Mouse (Mus musculus) forebrain, embryonic 16.5 days (tissue): Measurements from ENCODE around the gene Fam120a. TPM values are rescaled to one million over a fixed set of nuclear protein-coding genes. Genes with fewer than 3 reads are reported as not detected.

ENCODE experiments used
- ATAC-seq: fragments of 200-750 bp; cut with Nextera tagmentation; 2 replicates; pipeline ENCODE4 v1.8.0; 2017; ENCODE audit warnings: mild to moderate bottlenecking, moderate library complexity
- H3K27ac ChIP-seq: fragments of 300-500 bp; sonication (generic); 2 replicates; pipeline ENCODE4 v1.5.1; 2014; ENCODE audit warnings: low read length, control low read depth
- H3K27me3 ChIP-seq: fragments of 300-500 bp; sonication (generic); replicated peaks from 2 replicates; pipeline ENCODE4 v1.6.1; 2014; ENCODE audit warnings: low read length; ENCODE audit not compliant: control insufficient read depth, insufficient read depth
- H3K36me3 ChIP-seq: fragments of 300-500 bp; sonication (generic); 2 replicates; pipeline ENCODE4 v1.6.1; 2014; ENCODE audit not compliant: control insufficient read depth, insufficient read depth
- H3K4me1 ChIP-seq: fragments of 300-500 bp; sonication (generic); replicated peaks from 2 replicates; pipeline ENCODE4 v1.6.1; 2014; ENCODE audit warnings: low read length; ENCODE audit not compliant: control insufficient read depth, insufficient read depth
- H3K4me2 ChIP-seq: fragments of 300-500 bp; sonication (generic); 2 replicates; pipeline ENCODE4 v1.6.1; 2014; ENCODE audit warnings: mild to moderate bottlenecking, low read length, control low read depth
- H3K4me3 ChIP-seq: fragments of 300-500 bp; sonication (generic); replicated peaks from 2 replicates; pipeline ENCODE4 v1.5.1; 2014; ENCODE audit warnings: mild to moderate bottlenecking, low read length, control low read depth
- H3K9ac ChIP-seq: fragments of 300-500 bp; sonication (generic); replicated peaks from 2 replicates; pipeline ENCODE4 v1.6.1; 2014; ENCODE audit warnings: low read depth, low read length, control low read depth
- H3K9me3 ChIP-seq: fragments of 300-500 bp; sonication (generic); 2 replicates; pipeline ENCODE4 v1.6.1; 2016; ENCODE audit warnings: low read length; ENCODE audit not compliant: control insufficient read depth
- WGBS: fragments of 180-500 bp; shearing (Covaris S2); extraction: QIAGEN DNeasy Blood & Tissue Kit; methylation state at CpG from one replicate; pipeline ENCODE4 v1.1.7; 2014; 5-methylcytosine and 5-hydroxymethylcytosine counted together
- polyA plus RNA-seq: library from polyadenylated mRNA; unstranded; fragments of >200 nt; fragmentation: Nextera tagmentation; extraction: Ambion mirVana; gene quantifications from 2 replicates; pipeline ENCODE4 v1.2.1, GENCODE M21; 2015

Fam120a gene
- polyA plus RNA-seq, 1 experiment from 2014 or later: 13.7 TPM

DNA sequence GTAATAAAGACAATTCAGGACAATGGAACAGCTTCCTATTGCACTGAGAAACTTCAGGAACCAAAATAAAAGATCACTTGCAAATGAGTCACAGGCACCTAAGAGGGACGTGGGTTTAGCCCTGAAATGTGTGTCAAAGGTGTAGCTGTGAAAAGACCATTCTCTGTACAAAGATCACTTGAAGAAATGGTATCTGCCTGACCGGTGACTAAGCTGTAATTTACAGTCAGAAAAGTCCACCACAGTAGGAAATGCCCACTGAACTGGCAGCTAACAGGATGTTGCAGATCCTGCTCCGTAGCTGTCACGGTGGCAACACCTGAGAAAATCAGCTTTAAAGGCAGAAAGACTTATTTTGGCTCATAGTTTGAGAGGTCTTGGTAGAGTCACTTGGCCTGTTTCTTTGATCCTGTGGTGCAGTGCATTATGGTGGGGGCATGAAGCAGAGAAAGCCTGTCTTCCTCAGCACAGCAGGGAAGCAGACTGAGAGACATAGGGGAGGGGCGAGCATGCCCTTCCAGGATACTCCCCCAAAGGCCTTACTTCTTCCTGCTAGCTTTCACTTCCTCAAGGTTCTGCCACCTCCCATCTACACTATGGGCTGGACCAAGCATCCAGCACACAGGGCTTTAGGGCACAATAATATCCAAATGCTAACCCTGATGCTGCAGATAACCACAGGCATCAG lies 125.8 kb downstream of the Fam120a start:
- no peaks in the 10 kb centered on the region for H3K27me3 ChIP-seq
- H3K4me1 ChIP-seq: 0 out of 2 replicates have a peak, but pooled peaks cover 2% of the 10 kb centered on the region
- H3K36me3 ChIP-seq: no peaks in the 10 kb centered on the region
- H3K4me3 ChIP-seq: no peak overlapping the region
- H3K4me2 ChIP-seq: no peak overlapping the region
- no peak overlapping the region for H3K9ac ChIP-seq
- H3K9me3 ChIP-seq: no peaks in the 10 kb centered on the region
- no peak overlapping the region for H3K27ac ChIP-seq
- WGBS: 70% methylated on average over 5 of the region's 5 CpGs
- no peak for ATAC-seq

DNA sequence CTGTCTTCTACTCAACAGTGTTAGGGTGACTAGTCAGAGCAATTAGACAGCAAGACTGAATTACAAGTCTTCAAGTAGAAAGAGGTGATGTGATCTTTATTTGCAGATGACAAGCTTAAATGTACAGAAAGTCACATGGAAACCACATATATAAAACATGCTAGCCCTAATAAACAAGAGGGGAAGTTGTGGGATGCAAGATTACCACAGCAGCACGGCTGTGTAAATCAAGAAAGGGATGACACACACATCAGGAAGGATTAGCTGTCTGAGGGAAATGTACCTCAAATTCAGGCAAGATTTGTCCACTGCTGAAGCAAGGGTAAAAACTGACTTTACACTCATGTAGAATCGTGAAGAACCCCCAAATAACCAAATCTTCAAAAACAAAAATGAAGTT lies 129.5 kb downstream of the Fam120a start:
- H3K9me3 ChIP-seq: no peaks in the 10 kb centered on the region
- no peak overlapping the region for H3K4me2 ChIP-seq
- no peak overlapping the region for H3K4me3 ChIP-seq
- no peak overlapping the region for H3K9ac ChIP-seq
- no peak overlapping the region for H3K27ac ChIP-seq
- WGBS: 90% methylated on average over 2 of the region's 2 CpGs
- no peaks in the 10 kb centered on the region for H3K27me3 ChIP-seq
- 0 out of 2 replicates have a peak, but pooled peaks cover 2% of the 10 kb centered on the region for H3K4me1 ChIP-seq
- ATAC-seq: no peak
- H3K36me3 ChIP-seq: no peaks in the 10 kb centered on the region

DNA sequence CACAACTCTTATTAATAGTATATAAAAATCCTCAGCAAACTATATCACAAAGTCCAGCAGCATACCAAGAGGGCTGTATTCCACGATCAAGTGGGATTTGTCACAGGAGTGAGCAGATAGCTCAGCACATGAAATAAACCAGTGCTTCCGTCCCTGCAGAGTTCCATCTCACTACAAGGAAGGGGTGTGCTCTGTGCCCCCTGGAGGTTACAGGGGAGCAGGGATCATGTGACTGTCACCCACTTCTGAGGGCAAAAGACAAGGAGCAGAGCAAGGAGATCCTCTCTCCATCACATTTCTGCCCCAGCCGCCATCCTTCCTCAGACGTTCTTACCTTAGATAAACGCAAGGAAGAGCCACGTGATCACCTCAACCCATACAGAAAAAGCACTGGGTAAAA lies 130.3 kb downstream of the Fam120a start:
- H3K27ac ChIP-seq: no peak overlapping the region
- H3K9me3 ChIP-seq: no peaks in the 10 kb centered on the region
- 90% methylated on average over 6 of the region's 6 CpGs for WGBS
- H3K9ac ChIP-seq: no peak overlapping the region
- H3K4me2 ChIP-seq: no peak overlapping the region
- ATAC-seq: no peak
- H3K4me1 ChIP-seq: 0 out of 2 replicates have a peak, but pooled peaks cover 2% of the 10 kb centered on the region
- no peaks in the 10 kb centered on the region for H3K36me3 ChIP-seq
- H3K4me3 ChIP-seq: no peak overlapping the region
- no peaks in the 10 kb centered on the region for H3K27me3 ChIP-seq

DNA sequence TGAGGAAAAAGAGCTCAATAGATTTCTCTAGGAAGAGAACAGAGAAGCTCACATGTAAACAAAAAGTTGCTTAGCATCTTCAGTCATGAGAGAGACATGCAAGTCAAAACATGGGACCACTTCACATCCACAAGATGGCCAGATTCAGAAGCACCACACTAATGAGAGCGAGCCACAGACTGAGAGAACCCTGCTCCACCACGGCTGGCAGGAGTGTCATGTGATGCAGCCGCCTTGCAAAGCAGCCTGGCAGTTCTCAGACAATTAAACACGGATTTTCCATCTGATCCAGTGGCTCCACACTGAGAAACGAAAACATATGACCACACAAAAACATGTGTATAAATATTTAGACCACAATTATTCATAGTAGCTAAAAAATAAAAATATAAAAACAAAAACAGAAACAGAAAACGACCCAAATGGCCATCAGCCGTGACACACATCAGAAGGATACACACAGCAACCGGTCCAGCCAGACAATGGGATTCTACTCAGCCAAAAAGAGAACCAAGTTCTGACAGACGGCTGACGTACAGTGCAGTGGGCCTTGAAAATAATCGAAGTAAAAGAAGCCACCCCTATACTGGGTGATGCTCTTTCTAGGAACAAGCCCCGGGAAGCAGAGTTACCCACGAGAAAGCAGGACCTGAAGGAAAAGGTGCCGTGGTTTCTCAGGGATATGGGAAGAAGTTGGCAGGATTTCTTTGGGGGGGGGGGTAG lies 137.1 kb downstream of the Fam120a start:
- 48% methylated on average over 14 of the region's 14 CpGs for WGBS
- H3K4me1 ChIP-seq: peaks cover 21% of the 10 kb centered on the region
- ATAC-seq: peak; percentile 83
- H3K36me3 ChIP-seq: peaks cover 17% of the 10 kb centered on the region
- no peak overlapping the region for H3K9ac ChIP-seq
- peak overlapping the region; percentile 72 for H3K27ac ChIP-seq
- H3K4me3 ChIP-seq: no peak overlapping the region
- H3K9me3 ChIP-seq: no peaks in the 10 kb centered on the region
- H3K4me2 ChIP-seq: no peak overlapping the region
- no peaks in the 10 kb centered on the region for H3K27me3 ChIP-seq

DNA sequence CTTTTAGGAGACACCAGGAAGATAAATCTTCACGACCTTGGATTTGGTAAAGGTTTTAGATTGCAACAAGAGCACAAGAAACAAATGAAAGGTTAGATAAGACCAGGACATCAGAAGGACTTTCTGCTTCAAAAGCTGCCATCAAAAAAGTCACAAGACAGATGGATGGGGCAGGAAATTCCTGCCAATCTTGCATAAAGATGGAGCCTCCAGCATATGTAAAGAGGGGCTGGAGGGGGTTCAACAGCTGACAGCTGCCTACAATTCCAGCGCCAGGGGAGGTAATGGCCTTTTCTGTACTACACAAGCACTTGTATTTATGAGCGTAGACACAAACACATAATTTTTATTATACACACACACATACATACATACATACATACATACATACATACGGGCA lies 138.0 kb downstream of the Fam120a start:
- Histone ChIP-seq H3K4me2 (no peak overlapping the region), H3K27me3 (no peaks in the 10 kb centered on the region), H3K9me3 (no peaks in the 10 kb centered on the region), H3K4me1 (peaks cover 21% of the 10 kb centered on the region), H3K36me3 (peaks cover 21% of the 10 kb centered on the region), H3K27ac (peak overlapping the region; percentile 72; the same call in 1 of the 2 replicates), H3K4me3 (no peak overlapping the region), H3K9ac (no peak overlapping the region)
- WGBS: 65% methylated on average over 4 of the region's 4 CpGs
- peak; percentile 52; the same call in 1 of the 2 replicates for ATAC-seq

Other genes with a start within 250 kb of the Fam120a start
- gene Phf2, start 96.9 kb downstream of the Fam120a start, polyA plus RNA-seq: 10.2 and 11.5 TPM in 2 replicates
- gene Wnk2, start 180.0 kb upstream of the Fam120a start, polyA plus RNA-seq: 16.0 and 21.3 TPM in 2 replicates
- 21.3 and 23.1 TPM in 2 replicates for gene Ninj1, start 219.5 kb upstream of the Fam120a start, polyA plus RNA-seq
- 20.6 and 21.4 TPM in 2 replicates for gene Card19, start 248.0 kb upstream of the Fam120a start, polyA plus RNA-seq